Mouse (Mus musculus): ENCODE measurements around the gene Mybph.

Mybph gene

GRCm38 (mm10) chr1:134211043-134211442, 17.8 kb downstream of the Mybph start:
- no peak for DNase-seq (ENCODE audit: low read depth, low spot score)

GRCm38 (mm10) chr1:134211631-134212030, 18.4 kb downstream of the Mybph start:
- DNase-seq (ENCODE audit: low read depth, low spot score), result no peak

GRCm38 (mm10) chr1:134212351-134212750, 19.1 kb downstream of the Mybph start:
- DNase-seq (ENCODE audit: low read depth, low spot score), result no peak

- no peak for DNase-seq (ENCODE audit: low read depth, low spot score)
These were observed 20.2 kb downstream of the Mybph start for GRCm38 (mm10) chr1:134213405-134213804.

GRCm38 (mm10) chr1:134215059-134215458, 21.8 kb downstream of the Mybph start:
- no peak for DNase-seq (ENCODE audit: low read depth, low spot score)

GRCm38 (mm10) chr1:134215751-134216628, 22.7 kb downstream of the Mybph start:
- DNase-seq (ENCODE audit: low read depth, low spot score), result no peak

- no peak for DNase-seq (ENCODE audit: low read depth, low spot score)
These were observed 23.4 kb downstream of the Mybph start for GRCm38 (mm10) chr1:134216629-134216971.

- DNase-seq (ENCODE audit: low read depth, low spot score), result no peak
These were observed 23.8 kb downstream of the Mybph start for GRCm38 (mm10) chr1:134217028-134217481.

GRCm38 (mm10) chr1:134217942-134218341, 24.7 kb downstream of the Mybph start:
- DNase-seq (ENCODE audit: low read depth, low spot score), result no peak

- DNase-seq (ENCODE audit: low read depth, low spot score), result no peak
These were observed 26.4 kb downstream of the Mybph start for GRCm38 (mm10) chr1:134219608-134220007.

- no peak for DNase-seq (ENCODE audit: low read depth, low spot score)
These were observed 27.9 kb downstream of the Mybph start for GRCm38 (mm10) chr1:134221172-134221571.

- no peak for DNase-seq (ENCODE audit: low read depth, low spot score)
These were observed 29.1 kb downstream of the Mybph start for GRCm38 (mm10) chr1:134222122-134223055.

- no peak for DNase-seq (ENCODE audit: low read depth, low spot score)
These were observed 31.5 kb downstream of the Mybph start for GRCm38 (mm10) chr1:134224649-134225227.

- no peak for DNase-seq (ENCODE audit: low read depth, low spot score)
These were observed 32.1 kb downstream of the Mybph start for GRCm38 (mm10) chr1:134225375-134225774.

- no peak for DNase-seq (ENCODE audit: low read depth, low spot score)
These were observed 33.5 kb downstream of the Mybph start for GRCm38 (mm10) chr1:134226739-134227138.

GRCm38 (mm10) chr1:134229806-134230575, 36.7 kb downstream of the Mybph start:
- no peak for DNase-seq (ENCODE audit: low read depth, low spot score)

GRCm38 (mm10) chr1:134230638-134231228, 37.5 kb downstream of the Mybph start:
- DNase-seq (ENCODE audit: low read depth, low spot score), result no peak

- DNase-seq (ENCODE audit: low read depth, low spot score), result no peak
These were observed 38.0 kb downstream of the Mybph start for GRCm38 (mm10) chr1:134231270-134231669.

GRCm38 (mm10) chr1:134231681-134232080, 38.4 kb downstream of the Mybph start:
- DNase-seq (ENCODE audit: low read depth, low spot score), result no peak

GRCm38 (mm10) chr1:134232326-134232725, 39.1 kb downstream of the Mybph start:
- no peak for DNase-seq (ENCODE audit: low read depth, low spot score)
